Mouse (Mus musculus) stomach, embryonic 15.5 days (tissue): ENCODE measurements around the gene Glcci1. TPM values are rescaled to one million over a fixed set of nuclear protein-coding genes. Genes with fewer than 3 reads are reported as not detected.

Source experiments
- ATAC-seq: fragments of 200-750 bp; cut with Nextera tagmentation; 2 replicates; pipeline ENCODE4 v1.8.0; 2017; ENCODE audit warnings: low read depth, moderate number of reproducible peaks, moderate TSS enrichment; ENCODE audit not compliant: insufficient read depth, low FRiP score
- H3K27ac ChIP-seq: fragments of 300-500 bp; sonication (generic); 2 replicates; pipeline ENCODE4 v1.5.1; 2015; ENCODE audit warnings: mild to moderate bottlenecking, inconsistent platforms
- H3K27me3 ChIP-seq: fragments of 300-500 bp; sonication (generic); replicated peaks from 2 replicates; pipeline ENCODE4 v1.6.1; 2015; ENCODE audit warnings: inconsistent platforms
- H3K36me3 ChIP-seq: fragments of 300-500 bp; sonication (generic); 2 replicates; pipeline ENCODE4 v1.6.1; 2015; ENCODE audit warnings: inconsistent platforms
- H3K4me1 ChIP-seq: fragments of 300-500 bp; sonication (generic); 2 replicates; pipeline ENCODE4 v1.6.1; 2015; ENCODE audit warnings: inconsistent platforms
- H3K4me2 ChIP-seq: fragments of 300-500 bp; sonication (generic); 2 replicates; pipeline ENCODE4 v1.6.1; 2015; ENCODE audit warnings: mild to moderate bottlenecking, inconsistent platforms
- H3K4me3 ChIP-seq: fragments of 300-500 bp; sonication (generic); replicated peaks from 2 replicates; pipeline ENCODE4 v1.5.1; 2015; ENCODE audit warnings: inconsistent platforms
- H3K9ac ChIP-seq: fragments of 300-500 bp; sonication (generic); 2 replicates; pipeline ENCODE4 v1.6.1; 2015; ENCODE audit warnings: inconsistent platforms
- H3K9me3 ChIP-seq: fragments of 300-500 bp; sonication (generic); 2 replicates; pipeline ENCODE4 v1.6.1; 2016; ENCODE audit warnings: inconsistent platforms
- WGBS: fragments of 180-500 bp; shearing (Covaris S2); methylation state at CpG from one replicate; pipeline ENCODE4 v1.1.7; 2015; 5-methylcytosine and 5-hydroxymethylcytosine counted together
- polyA plus RNA-seq: library from polyadenylated mRNA; unstranded; fragments of >200 nt; fragmentation: Nextera tagmentation; extraction: Ambion mirVana; gene quantifications from 2 replicates; pipeline ENCODE4 v1.2.1, GENCODE M21; 2015

Glcci1 gene
- polyA plus RNA-seq, 1 experiment from 2014 or later = 7.3 TPM

GRCm38 (mm10) chr6:8638899-8639298 is 129.5 kb downstream of the Glcci1 start:
- H3K36me3 ChIP-seq = no peaks in the 10 kb centered on the region
- H3K27ac ChIP-seq = no peak overlapping the region
- H3K27me3 ChIP-seq = no peaks in the 10 kb centered on the region
- no peaks in the 10 kb centered on the region for H3K4me1 ChIP-seq
- H3K4me2 ChIP-seq = no peak overlapping the region
- no peak overlapping the region for H3K4me3 ChIP-seq
- no peak for ATAC-seq
- H3K9me3 ChIP-seq = no peaks in the 10 kb centered on the region
- 65% methylated on average over 4 of the region's 4 CpGs for WGBS
- no peak overlapping the region for H3K9ac ChIP-seq

DNA sequence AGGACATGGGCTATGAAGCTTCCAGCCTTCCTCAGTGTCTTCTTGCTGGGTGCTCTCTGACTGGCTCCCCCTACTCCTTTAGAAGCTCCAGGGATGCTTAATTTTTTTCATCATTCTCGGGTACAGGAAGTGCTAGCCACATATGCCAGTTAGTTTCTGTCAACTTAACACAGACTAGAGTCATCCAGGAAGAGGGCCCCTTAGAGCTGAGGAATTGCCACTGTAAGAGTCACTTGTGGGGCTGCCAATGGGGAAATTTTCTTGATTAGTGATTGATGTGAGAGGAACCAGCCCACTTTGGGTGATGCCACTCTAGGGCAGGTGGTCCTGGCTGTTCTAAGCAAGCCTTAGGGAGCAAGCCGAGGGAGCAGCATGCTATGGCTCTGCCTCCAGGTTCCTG is 130.1 kb downstream of the Glcci1 start:
- no peak overlapping the region for H3K4me2 ChIP-seq
- no peak overlapping the region for H3K27ac ChIP-seq
- H3K27me3 ChIP-seq = no peaks in the 10 kb centered on the region
- no peaks in the 10 kb centered on the region for H3K9me3 ChIP-seq
- no peak for ATAC-seq
- 74% methylated on average over 2 of the region's 2 CpGs for WGBS
- no peaks in the 10 kb centered on the region for H3K36me3 ChIP-seq
- H3K4me1 ChIP-seq = no peaks in the 10 kb centered on the region; the same call in 1 of the 2 replicates
- H3K9ac ChIP-seq = no peak overlapping the region
- H3K4me3 ChIP-seq = no peak overlapping the region

- Histone ChIP-seq H3K27ac (no peak overlapping the region), H3K4me3 (no peak overlapping the region), H3K4me1 (peaks cover 3% of the 10 kb centered on the region; the same call in 1 of the 2 replicates), H3K9me3 (no peaks in the 10 kb centered on the region), H3K4me2 (no peak overlapping the region), H3K27me3 (no peaks in the 10 kb centered on the region), H3K9ac (no peak overlapping the region), H3K36me3 (no peaks in the 10 kb centered on the region)
- WGBS = 76% methylated on average over 5 of the region's 5 CpGs
- ATAC-seq = no peak
These were observed 131.5 kb downstream of the Glcci1 start for GRCm38 (mm10) chr6:8640863-8641262.

GRCm38 (mm10) chr6:8644703-8645102 is 135.3 kb downstream of the Glcci1 start:
- Histone ChIP-seq H3K4me3 (no peak overlapping the region), H3K9ac (no peak overlapping the region), H3K9me3 (no peaks in the 10 kb centered on the region), H3K27me3 (no peaks in the 10 kb centered on the region), H3K4me2 (no peak overlapping the region), H3K27ac (0 out of 2 replicates have a peak overlapping the region, but pooled peaks have one; percentile 31), H3K36me3 (no peaks in the 10 kb centered on the region), H3K4me1 (peaks cover 3% of the 10 kb centered on the region; the same call in 1 of the 2 replicates)
- WGBS = 65% methylated on average over 10 of the region's 10 CpGs
- ATAC-seq = 0 out of 2 replicates have a peak, but pooled peaks have one; percentile 16

GRCm38 (mm10) chr6:8645708-8646107 is 136.3 kb downstream of the Glcci1 start:
- H3K4me2 ChIP-seq = no peak overlapping the region
- no peaks in the 10 kb centered on the region for H3K27me3 ChIP-seq
- ATAC-seq = no peak
- no peak overlapping the region for H3K9ac ChIP-seq
- peaks cover 3% of the 10 kb centered on the region; the same call in 1 of the 2 replicates for H3K4me1 ChIP-seq
- H3K27ac ChIP-seq = no peak overlapping the region
- no peaks in the 10 kb centered on the region for H3K9me3 ChIP-seq
- no peaks in the 10 kb centered on the region for H3K36me3 ChIP-seq
- no peak overlapping the region for H3K4me3 ChIP-seq
- WGBS = 56% methylated on average over 2 of the region's 2 CpGs
